Mouse (Mus musculus) limb, embryonic 13.5 days (tissue): Measurements from ENCODE around the gene H2-K1. TPM values are rescaled to one million over a fixed set of nuclear protein-coding genes. Genes with fewer than 3 reads are reported as not detected.

Source experiments
- ATAC-seq: fragments of 200-750 bp; cut with Nextera tagmentation; 2 replicates; pipeline ENCODE4 v1.8.0; 2017; ENCODE audit warnings: low read depth, moderate number of reproducible peaks, moderate TSS enrichment; ENCODE audit not compliant: low FRiP score
- H3K27ac ChIP-seq: fragments of 300-500 bp; sonication (generic); 2 replicates; pipeline ENCODE4 v1.5.1; 2015; ENCODE audit warnings: inconsistent platforms, mild to moderate bottlenecking, moderate library complexity
- H3K27me3 ChIP-seq: fragments of 300-500 bp; sonication (generic); 2 replicates; pipeline ENCODE4 v1.6.1; 2015; ENCODE audit warnings: mild to moderate bottlenecking, inconsistent platforms
- H3K36me3 ChIP-seq: fragments of 300-500 bp; sonication (generic); 2 replicates; pipeline ENCODE4 v1.6.1; 2015; ENCODE audit warnings: inconsistent platforms, mild to moderate bottlenecking, moderate library complexity
- H3K4me1 ChIP-seq: fragments of 300-500 bp; sonication (generic); 2 replicates; pipeline ENCODE4 v1.6.1; 2015; ENCODE audit warnings: inconsistent platforms
- H3K4me2 ChIP-seq: fragments of 300-500 bp; sonication (generic); replicated peaks from 2 replicates; pipeline ENCODE4 v1.6.1; 2015; ENCODE audit warnings: inconsistent platforms, mild to moderate bottlenecking, moderate library complexity
- H3K4me3 ChIP-seq: fragments of 300-500 bp; sonication (generic); 2 replicates; pipeline ENCODE4 v1.5.1; 2015; ENCODE audit warnings: moderate library complexity, mild to moderate bottlenecking, inconsistent platforms
- H3K9ac ChIP-seq: fragments of 300-500 bp; sonication (generic); 2 replicates; pipeline ENCODE4 v1.6.1; 2015; ENCODE audit warnings: mild to moderate bottlenecking, inconsistent platforms
- H3K9me3 ChIP-seq: fragments of 300-500 bp; sonication (generic); 2 replicates; pipeline ENCODE4 v1.6.1; 2016; ENCODE audit warnings: inconsistent platforms
- WGBS: fragments of 180-500 bp; shearing (Covaris S2); methylation state at CpG from one replicate; pipeline ENCODE4 v1.1.7; 2015; 5-methylcytosine and 5-hydroxymethylcytosine counted together
- polyA plus RNA-seq: library from polyadenylated mRNA; unstranded; fragments of >200 nt; fragmentation: Nextera tagmentation; extraction: Ambion mirVana; gene quantifications from 2 replicates; pipeline ENCODE4 v1.2.1, GENCODE M21; 2015

H2-K1 gene
- polyA plus RNA-seq, result 7.3 and 12.2 TPM in 2 replicates

DNA sequence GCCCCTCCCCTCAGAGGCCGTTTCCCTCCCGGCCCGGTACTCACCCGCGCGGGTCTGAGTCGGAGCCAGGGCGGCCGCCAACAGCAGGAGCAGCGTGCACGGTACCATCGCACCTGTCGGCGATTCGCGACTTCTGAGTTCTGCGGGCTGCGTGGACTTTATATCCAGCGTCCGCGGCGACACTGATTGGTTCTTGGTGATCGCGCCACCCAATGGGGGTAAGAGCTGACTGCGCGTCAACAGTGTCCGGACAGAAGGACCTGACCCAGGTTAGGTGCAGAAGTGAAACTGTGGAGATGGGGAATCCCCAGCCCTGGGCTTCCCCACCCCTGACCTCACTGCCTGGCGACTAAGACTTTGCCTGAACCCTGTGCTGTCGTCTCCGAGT, at the start of gene H2-K1:
H2-K1 (minus strand) TSS at position 198 of the 388 bp plus-strand sequence.
- peak within 1 kb of the TSS; percentile 63 for H3K9ac ChIP-seq
- no peak within 1 kb of the TSS for H3K27ac ChIP-seq
- H3K4me3 ChIP-seq, result peak within 1 kb of the TSS; percentile 51
- peaks cover 12% of the 10 kb centered on the region for H3K4me1 ChIP-seq
- peak within 1 kb of the TSS; percentile 88 for H3K4me2 ChIP-seq
- H3K36me3 ChIP-seq, result no peaks in the 10 kb centered on the region
- no peaks in the 10 kb centered on the region for H3K9me3 ChIP-seq
- peaks cover 72% of the 10 kb centered on the region for H3K27me3 ChIP-seq
- ATAC-seq, result peak; percentile 71
- WGBS, result under 1% methylated on average over 30 of the region's 30 CpGs

DNA sequence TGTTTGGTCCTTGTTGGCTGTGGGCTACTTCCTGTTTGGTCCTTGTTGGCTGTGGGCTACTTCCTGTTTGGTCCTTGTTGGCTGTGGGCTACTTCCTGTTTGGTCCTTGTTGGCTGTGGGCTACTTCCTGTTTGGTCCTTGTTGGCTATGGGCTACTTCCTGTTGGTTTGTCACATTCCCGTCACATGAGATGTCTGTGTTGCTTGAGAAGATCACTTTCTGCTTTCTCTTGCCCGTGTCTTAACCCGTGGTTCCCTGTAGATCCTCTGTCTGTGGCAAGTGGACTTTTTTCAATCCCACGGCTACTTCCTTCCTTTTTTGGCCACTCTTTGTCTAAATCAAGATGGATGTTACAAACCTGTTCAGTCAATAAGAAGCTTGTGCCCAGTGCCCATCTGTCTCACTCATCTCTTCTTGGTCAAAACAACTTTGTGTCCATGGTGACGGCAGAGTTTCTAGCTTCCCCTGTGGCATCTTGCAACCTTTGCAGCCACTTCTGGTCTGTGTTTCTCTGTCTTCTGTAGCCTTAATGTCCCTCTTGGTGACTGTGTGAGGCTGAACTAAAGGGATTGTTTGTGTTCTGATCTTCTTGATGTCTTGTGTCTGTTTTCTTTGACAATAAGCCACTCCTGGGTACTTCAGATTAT, 47.4 kb upstream of the H2-K1 start:
- no peak overlapping the region for H3K27ac ChIP-seq
- H3K4me2 ChIP-seq, result no peak overlapping the region
- no peak overlapping the region for H3K4me3 ChIP-seq
- H3K9me3 ChIP-seq, result peaks cover 12% of the 10 kb centered on the region; the same call in 1 of the 2 replicates
- no peaks in the 10 kb centered on the region for H3K4me1 ChIP-seq
- H3K27me3 ChIP-seq, result 0 out of 2 replicates have a peak, but pooled peaks cover 4% of the 10 kb centered on the region
- peaks cover 34% of the 10 kb centered on the region for H3K36me3 ChIP-seq
- 95% methylated on average over 5 of the region's 5 CpGs for WGBS
- ATAC-seq, result no peak
- no peak overlapping the region for H3K9ac ChIP-seq

GRCm38 (mm10) chr17:34045941-34046340, 45.8 kb upstream of the H2-K1 start:
- Histone ChIP-seq H3K4me1 (peaks cover 14% of the 10 kb centered on the region), H3K36me3 (peaks cover 21% of the 10 kb centered on the region), H3K27ac (no peak overlapping the region), H3K9ac (no peak overlapping the region), H3K9me3 (peaks cover 12% of the 10 kb centered on the region; the same call in 1 of the 2 replicates), H3K4me3 (no peak overlapping the region), H3K27me3 (peaks cover 19% of the 10 kb centered on the region), H3K4me2 (no peak overlapping the region)
- WGBS, result 75% methylated on average over 14 of the region's 14 CpGs
- ATAC-seq, result no peak

- ATAC-seq, result no peak
- H3K9ac ChIP-seq, result peak overlapping the region; percentile 69
- H3K4me1 ChIP-seq, result peaks cover 45% of the 10 kb centered on the region
- peaks cover 36% of the 10 kb centered on the region for H3K36me3 ChIP-seq
- H3K4me2 ChIP-seq, result peak overlapping the region; percentile 64
- peaks cover 48% of the 10 kb centered on the region for H3K27me3 ChIP-seq
- peak overlapping the region; percentile 76 for H3K27ac ChIP-seq
- 25% methylated on average over 17 of the region's 17 CpGs for WGBS
- H3K9me3 ChIP-seq, result no peaks in the 10 kb centered on the region
- H3K4me3 ChIP-seq, result peak overlapping the region; percentile 44
Measured at GRCm38 (mm10) chr17:34039562-34040450, 39.7 kb upstream of the H2-K1 start.

- Histone ChIP-seq H3K4me3 (peak within 1 kb of the TSS; percentile 44), H3K27me3 (peaks cover 48% of the 10 kb centered on the region), H3K9me3 (no peaks in the 10 kb centered on the region), H3K4me1 (peaks cover 45% of the 10 kb centered on the region), H3K4me2 (peak within 1 kb of the TSS; percentile 64), H3K36me3 (peaks cover 41% of the 10 kb centered on the region), H3K9ac (peak within 1 kb of the TSS; percentile 69), H3K27ac (peak within 1 kb of the TSS; percentile 78)
- ATAC-seq, result peak; percentile 49
- 4% methylated on average over 28 of the region's 28 CpGs for WGBS
Measured at GRCm38 (mm10) chr17:34038878-34039561, 38.9 kb upstream of the H2-K1 start, which contains the start of gene Col11a2. Gene Col11a2, plus strand, starts transcription at chr17:34039437.

DNA sequence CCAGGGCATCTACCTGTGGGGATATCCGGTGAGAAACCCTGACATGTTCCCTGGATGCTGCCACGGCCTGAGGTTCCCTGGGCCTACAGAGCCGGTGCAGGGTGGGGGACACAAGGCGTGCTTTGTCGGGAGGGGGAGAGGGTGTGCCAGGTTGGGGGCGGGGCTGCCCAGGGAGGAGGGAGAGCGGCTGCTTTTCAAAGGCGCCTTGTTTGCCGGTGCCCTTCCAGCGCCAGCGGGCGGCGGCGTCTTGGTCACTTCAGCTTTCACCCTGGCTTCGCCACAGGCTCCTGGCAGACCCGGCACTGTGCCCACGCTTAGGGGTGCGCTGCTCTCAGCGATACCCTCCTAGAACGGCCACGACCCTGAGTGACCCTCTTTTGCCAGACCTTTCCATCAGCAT, 38.3 kb upstream of the H2-K1 start:
- H3K4me3 ChIP-seq, result peak overlapping the region; percentile 44
- peaks cover 48% of the 10 kb centered on the region for H3K27me3 ChIP-seq
- H3K4me1 ChIP-seq, result peaks cover 51% of the 10 kb centered on the region
- peak overlapping the region; percentile 78 for H3K27ac ChIP-seq
- H3K4me2 ChIP-seq, result peak overlapping the region; percentile 64
- peak; percentile 21 for ATAC-seq
- WGBS, result 18% methylated on average over 20 of the region's 21 CpGs
- H3K9me3 ChIP-seq, result no peaks in the 10 kb centered on the region
- peaks cover 47% of the 10 kb centered on the region for H3K36me3 ChIP-seq
- peak overlapping the region; percentile 69; the same call in 1 of the 2 replicates for H3K9ac ChIP-seq

DNA sequence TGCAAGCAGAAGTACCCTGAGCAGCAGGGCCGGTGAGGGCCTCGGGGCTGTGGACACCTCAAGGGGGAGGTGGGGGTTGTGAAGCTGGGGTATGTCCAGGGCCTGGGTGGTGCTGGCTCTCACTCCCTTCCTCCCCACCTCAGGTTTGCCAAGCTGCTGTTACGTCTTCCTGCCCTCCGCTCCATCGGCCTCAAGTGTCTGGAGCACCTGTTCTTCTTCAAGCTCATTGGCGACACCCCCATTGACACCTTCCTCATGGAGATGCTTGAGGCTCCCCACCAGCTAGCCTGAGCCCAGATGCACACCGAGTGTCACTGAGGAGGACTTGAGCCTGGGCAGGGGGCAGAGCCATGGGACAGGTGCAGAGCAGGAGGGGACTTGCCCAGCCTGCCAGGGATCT, 37.1 kb upstream of the H2-K1 start:
- Histone ChIP-seq H3K27ac (peak overlapping the region; percentile 78; the same call in 1 of the 2 replicates), H3K4me1 (peaks cover 59% of the 10 kb centered on the region), H3K9ac (no peak overlapping the region), H3K27me3 (peaks cover 41% of the 10 kb centered on the region), H3K36me3 (peaks cover 48% of the 10 kb centered on the region), H3K4me2 (no peak overlapping the region), H3K9me3 (no peaks in the 10 kb centered on the region), H3K4me3 (no peak overlapping the region)
- 91% methylated on average over 7 of the region's 7 CpGs for WGBS
- no peak for ATAC-seq

DNA sequence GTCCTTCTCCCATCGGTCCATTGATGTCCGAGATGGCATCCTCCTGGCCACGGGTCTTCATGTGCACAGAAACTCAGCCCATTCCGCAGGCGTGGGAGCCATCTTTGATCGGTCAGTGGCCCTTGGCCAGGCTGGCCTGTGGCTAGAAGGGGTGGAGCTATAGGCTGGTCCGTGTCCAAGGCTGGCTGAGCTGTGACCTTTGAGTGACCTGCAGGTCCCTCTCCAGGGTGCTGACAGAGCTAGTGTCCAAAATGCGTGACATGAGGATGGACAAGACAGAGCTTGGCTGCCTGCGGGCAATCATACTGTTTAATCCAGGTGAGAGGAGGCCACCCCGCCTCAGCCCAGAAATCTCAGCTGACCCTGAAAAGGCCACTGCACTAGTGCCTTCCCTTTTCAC, 36.5 kb upstream of the H2-K1 start:
- 81% methylated on average over 10 of the region's 10 CpGs for whole genome bisulfite sequencing

GRCm38 (mm10) chr17:34035517-34035916, 35.4 kb upstream of the H2-K1 start:
- Histone ChIP-seq H3K27ac (no peak overlapping the region), H3K9me3 (no peaks in the 10 kb centered on the region), H3K4me1 (peaks cover 46% of the 10 kb centered on the region), H3K4me2 (no peak overlapping the region), H3K36me3 (peaks cover 51% of the 10 kb centered on the region), H3K27me3 (peaks cover 28% of the 10 kb centered on the region), H3K9ac (no peak overlapping the region), H3K4me3 (no peak overlapping the region)
- no peak for ATAC-seq
- 93% methylated on average over 9 of the region's 9 CpGs for WGBS

More for the DNA sequence above, 36.5 kb upstream of the H2-K1 start:
- Histone ChIP-seq H3K27ac (no peak overlapping the region), H3K36me3 (peaks cover 48% of the 10 kb centered on the region), H3K9ac (no peak overlapping the region), H3K4me2 (no peak overlapping the region), H3K4me1 (peaks cover 53% of the 10 kb centered on the region), H3K4me3 (no peak overlapping the region), H3K27me3 (peaks cover 35% of the 10 kb centered on the region), H3K9me3 (no peaks in the 10 kb centered on the region)
- no peak for ATAC-seq

GRCm38 (mm10) chr17:34034064-34034463, 33.9 kb upstream of the H2-K1 start:
- Histone ChIP-seq H3K27ac (no peak overlapping the region), H3K9ac (no peak overlapping the region), H3K27me3 (peaks cover 18% of the 10 kb centered on the region), H3K4me3 (no peak overlapping the region), H3K4me1 (peaks cover 49% of the 10 kb centered on the region), H3K9me3 (no peaks in the 10 kb centered on the region), H3K36me3 (peaks cover 65% of the 10 kb centered on the region), H3K4me2 (no peak overlapping the region)
- no peak for ATAC-seq
- 83% methylated on average over 10 of the region's 10 CpGs for WGBS

- H3K27ac ChIP-seq, result 0 out of 2 replicates have a peak overlapping the region, but pooled peaks have one; percentile 1
- H3K4me2 ChIP-seq, result peak overlapping the region; percentile 91
- no peaks in the 10 kb centered on the region for H3K9me3 ChIP-seq
- WGBS, result 94% methylated on average over 9 of the region's 9 CpGs
- H3K9ac ChIP-seq, result peak overlapping the region; percentile 91
- peak overlapping the region; percentile 85; the same call in 1 of the 2 replicates for H3K4me3 ChIP-seq
- H3K4me1 ChIP-seq, result peaks cover 49% of the 10 kb centered on the region
- H3K27me3 ChIP-seq, result peaks cover 13% of the 10 kb centered on the region
- no peak for ATAC-seq
- H3K36me3 ChIP-seq, result peaks cover 72% of the 10 kb centered on the region
Measured at GRCm38 (mm10) chr17:34033441-34033840, 33.3 kb upstream of the H2-K1 start.
